Mouse (Mus musculus) heart, embryonic 13.5 days (tissue): ENCODE results near the gene Tdrd12. TPM values are rescaled to one million over a fixed set of nuclear protein-coding genes. Genes with fewer than 3 reads are reported as not detected.
"Not testable (repeated sequence)": the region's sequence is repeated elsewhere in the genome, so short reads cannot be mapped to it uniquely, and the experiment has no call there.

Source experiments
- ATAC-seq: fragments of 200-750 bp; cut with Nextera tagmentation; 2 replicates; pipeline ENCODE4 v1.8.0; 2017; ENCODE audit warnings: moderate TSS enrichment; ENCODE audit not compliant: insufficient number of reproducible peaks, low FRiP score, low TSS enrichment; ENCODE audit errors: extremely low read depth
- H3K27ac ChIP-seq: fragments of 300-500 bp; sonication (generic); replicated peaks from 2 replicates; pipeline ENCODE4 v1.5.1; 2015; ENCODE audit warnings: moderate library complexity, mild to moderate bottlenecking, inconsistent platforms
- H3K27me3 ChIP-seq: fragments of 300-500 bp; sonication (generic); replicated peaks from 2 replicates; pipeline ENCODE4 v1.6.1; 2015; ENCODE audit warnings: mild to moderate bottlenecking, inconsistent platforms
- H3K36me3 ChIP-seq: fragments of 300-500 bp; sonication (generic); 2 replicates; pipeline ENCODE4 v1.6.1; 2015; ENCODE audit warnings: mild to moderate bottlenecking, inconsistent platforms
- H3K4me1 ChIP-seq: fragments of 300-500 bp; sonication (generic); 2 replicates; pipeline ENCODE4 v1.6.1; 2015; ENCODE audit warnings: inconsistent platforms
- H3K4me2 ChIP-seq: fragments of 300-500 bp; sonication (generic); 2 replicates; pipeline ENCODE4 v1.6.1; 2015; ENCODE audit warnings: inconsistent platforms, mild to moderate bottlenecking, moderate library complexity
- H3K4me3 ChIP-seq: fragments of 300-500 bp; sonication (generic); 2 replicates; pipeline ENCODE4 v1.5.1; 2015; ENCODE audit warnings: moderate library complexity, mild to moderate bottlenecking, inconsistent platforms
- H3K9ac ChIP-seq: fragments of 300-500 bp; sonication (generic); 2 replicates; pipeline ENCODE4 v1.6.1; 2015; ENCODE audit warnings: inconsistent platforms, mild to moderate bottlenecking, moderate library complexity
- H3K9me3 ChIP-seq: fragments of 300-500 bp; sonication (generic); 2 replicates; pipeline ENCODE4 v1.6.1; 2016; ENCODE audit warnings: inconsistent platforms
- WGBS: fragments of 180-500 bp; shearing (Covaris S2); methylation state at CpG from one replicate; pipeline ENCODE4 v1.1.7; 2015; ENCODE audit warnings: mixed read lengths; 5-methylcytosine and 5-hydroxymethylcytosine counted together
- polyA plus RNA-seq: library from polyadenylated mRNA; unstranded; fragments of >200 nt; fragmentation: Nextera tagmentation; extraction: Ambion mirVana; gene quantifications from 2 replicates; pipeline ENCODE4 v1.2.1, GENCODE M21; 2015

Tdrd12 gene
- polyA plus RNA-seq: 0.88 and 0.99 TPM in 2 replicates

DNA sequence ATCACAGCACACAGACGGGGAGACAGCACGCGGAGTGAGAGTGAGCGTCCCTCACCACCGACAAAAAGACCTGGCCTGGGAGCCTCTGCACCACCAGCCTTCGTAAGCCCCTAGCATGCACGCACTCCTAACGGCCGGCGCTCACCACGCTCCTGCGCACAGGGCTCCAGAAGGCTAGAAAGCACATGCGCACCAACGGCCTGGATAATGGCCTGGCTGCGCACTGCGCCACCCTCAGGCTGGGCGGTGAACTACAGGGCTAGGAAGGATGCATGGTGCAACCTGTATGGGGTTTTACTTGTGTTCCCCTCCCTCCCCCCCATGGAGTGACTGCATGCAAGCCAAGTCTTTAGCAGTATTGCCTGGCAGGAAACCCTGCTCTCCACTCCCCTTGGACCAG is at the start of gene Tdrd12:
Gene Tdrd12, minus strand, starts transcription at position 184 of the 400 bp plus-strand sequence.
- Histone ChIP-seq H3K4me3 (no peak within 1 kb of the TSS), H3K4me1 (no peaks in the 10 kb centered on the region), H3K9ac (no peak within 1 kb of the TSS), H3K9me3 (no peaks in the 10 kb centered on the region), H3K27me3 (no peaks in the 10 kb centered on the region), H3K36me3 (no peaks in the 10 kb centered on the region), H3K27ac (no peak within 1 kb of the TSS), H3K4me2 (no peak within 1 kb of the TSS)
- WGBS: 84% methylated on average over 17 of the region's 17 CpGs
- no peak for ATAC-seq

GRCm38 (mm10) chr7:35586906-35587445 is 49.4 kb upstream of the Tdrd12 start:
- Histone ChIP-seq H3K36me3 (peaks cover 11% of the 10 kb centered on the region), H3K4me1 (peaks cover 36% of the 10 kb centered on the region), H3K9me3 (no peaks in the 10 kb centered on the region), H3K27me3 (peaks cover 32% of the 10 kb centered on the region), H3K4me2 (peak overlapping the region; percentile 96), H3K4me3 (peak overlapping the region; percentile 78), H3K27ac (no peak overlapping the region), H3K9ac (peak overlapping the region; percentile 86)
- no peak for ATAC-seq
- 19% methylated on average over 15 of the region's 15 CpGs for WGBS

GRCm38 (mm10) chr7:35586055-35586905 is 48.7 kb upstream of the Tdrd12 start, which contains the start of gene Ankrd27:
Ankrd27 (plus strand) TSS chr7:35586244.
- H3K27me3 ChIP-seq: peaks cover 37% of the 10 kb centered on the region
- H3K9ac ChIP-seq: peak within 1 kb of the TSS; percentile 86
- H3K27ac ChIP-seq: peak within 1 kb of the TSS; percentile 58
- peak within 1 kb of the TSS; percentile 78 for H3K4me3 ChIP-seq
- under 1% methylated on average over 49 of the region's 49 CpGs for WGBS
- peaks cover 36% of the 10 kb centered on the region for H3K4me1 ChIP-seq
- no peaks in the 10 kb centered on the region for H3K9me3 ChIP-seq
- 0 out of 2 replicates have a peak, but pooled peaks cover 5% of the 10 kb centered on the region for H3K36me3 ChIP-seq
- H3K4me2 ChIP-seq: peak within 1 kb of the TSS; percentile 96
- peak; percentile 92 for ATAC-seq

DNA sequence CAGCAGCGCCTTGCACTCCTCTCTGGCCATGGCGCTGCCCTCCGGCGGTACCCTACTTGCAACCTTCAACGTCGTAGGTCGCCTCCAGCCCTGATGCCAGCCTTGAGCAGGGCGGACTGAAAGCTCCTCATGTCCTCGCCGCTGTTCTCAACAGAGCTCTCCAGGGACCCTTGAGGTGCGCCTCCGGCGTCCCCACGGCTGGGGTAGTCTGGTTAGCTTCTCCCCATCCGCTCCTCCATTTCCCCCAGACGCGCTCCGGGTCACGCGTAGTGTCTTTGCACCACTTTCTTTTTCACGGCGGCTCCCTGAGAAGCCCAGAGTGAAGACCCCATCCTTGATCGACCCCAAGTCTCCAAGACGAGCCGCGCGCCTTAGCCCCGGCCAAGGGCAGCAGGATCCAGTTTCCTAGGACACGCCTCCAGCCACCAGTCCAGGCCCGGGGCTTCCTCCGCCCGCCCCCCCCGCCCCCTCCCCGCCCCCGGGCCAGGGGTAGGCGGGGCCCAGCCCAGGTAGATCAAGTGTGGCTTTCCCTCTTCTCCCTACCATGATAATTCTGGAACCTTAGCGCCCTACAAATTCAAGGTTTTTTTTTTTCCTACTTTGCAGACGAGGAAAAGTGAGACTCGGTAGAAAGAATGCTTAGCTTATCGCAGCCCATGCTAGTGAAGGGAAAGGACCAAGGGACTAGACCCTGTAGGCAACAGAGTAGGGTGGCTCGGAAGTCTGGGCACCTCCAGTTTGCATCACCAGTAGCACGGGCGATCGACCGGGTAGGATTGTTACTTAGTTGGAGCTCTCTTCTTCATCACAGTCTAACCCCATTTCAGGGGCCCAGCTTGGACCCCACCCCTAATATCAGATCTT is 47.9 kb upstream of the Tdrd12 start, which contains the start of gene Rgs9bp:
Gene Rgs9bp, minus strand, starts transcription at position 392 of the 864 bp plus-strand sequence.
- peak within 1 kb of the TSS; percentile 96 for H3K4me2 ChIP-seq
- peaks cover 36% of the 10 kb centered on the region for H3K4me1 ChIP-seq
- H3K27ac ChIP-seq: peak within 1 kb of the TSS; percentile 58
- peak; percentile 65; the same call in 1 of the 2 replicates for ATAC-seq
- H3K9ac ChIP-seq: peak within 1 kb of the TSS; percentile 86
- H3K36me3 ChIP-seq: no peaks in the 10 kb centered on the region
- H3K9me3 ChIP-seq: no peaks in the 10 kb centered on the region
- under 1% methylated on average over 45 of the region's 45 CpGs for WGBS
- peak within 1 kb of the TSS; percentile 78 for H3K4me3 ChIP-seq
- H3K27me3 ChIP-seq: peaks cover 44% of the 10 kb centered on the region

DNA sequence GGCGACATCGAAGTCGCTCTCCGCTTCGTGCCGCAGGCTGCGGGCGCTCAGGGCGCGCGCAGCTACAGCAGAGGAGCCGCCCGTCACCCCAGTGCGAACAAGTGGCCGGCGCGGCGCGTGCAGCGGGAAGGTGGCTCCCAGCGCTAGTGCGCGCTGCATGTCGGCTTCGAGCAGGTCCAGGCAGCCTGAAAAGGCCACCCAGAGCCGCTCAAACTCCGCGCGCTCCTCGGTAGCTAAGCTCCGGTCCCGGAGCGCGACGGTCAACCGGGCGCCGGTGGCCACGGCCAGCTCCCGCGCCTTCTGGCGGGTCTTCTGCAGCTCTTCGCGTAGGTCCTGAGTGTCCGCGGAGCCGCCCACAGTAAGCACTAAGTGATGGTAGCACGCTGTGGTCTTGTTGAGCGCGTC is 47.2 kb upstream of the Tdrd12 start:
- Histone ChIP-seq H3K27ac (no peak overlapping the region), H3K9me3 (no peaks in the 10 kb centered on the region), H3K4me3 (peak overlapping the region; percentile 78), H3K9ac (peak overlapping the region; percentile 76), H3K36me3 (no peaks in the 10 kb centered on the region), H3K4me1 (peaks cover 36% of the 10 kb centered on the region), H3K27me3 (peaks cover 44% of the 10 kb centered on the region), H3K4me2 (peak overlapping the region; percentile 96)
- WGBS: under 1% methylated on average over 50 of the region's 50 CpGs
- ATAC-seq: no peak

GRCm38 (mm10) chr7:35584068-35584785 is 46.7 kb upstream of the Tdrd12 start:
- Histone ChIP-seq H3K36me3 (no peaks in the 10 kb centered on the region), H3K4me3 (peak overlapping the region; percentile 78), H3K9me3 (no peaks in the 10 kb centered on the region), H3K27ac (no peak overlapping the region), H3K4me2 (peak overlapping the region; percentile 96), H3K27me3 (peaks cover 44% of the 10 kb centered on the region), H3K9ac (peak overlapping the region; percentile 76), H3K4me1 (peaks cover 36% of the 10 kb centered on the region)
- WGBS: 3% methylated on average over 36 of the region's 36 CpGs
- ATAC-seq: no peak

- Histone ChIP-seq H3K36me3 (no peaks in the 10 kb centered on the region), H3K4me1 (peaks cover 31% of the 10 kb centered on the region), H3K27me3 (peaks cover 44% of the 10 kb centered on the region), H3K9me3 (no peaks in the 10 kb centered on the region), H3K9ac (no peak overlapping the region), H3K4me2 (peak overlapping the region; percentile 96), H3K27ac (no peak overlapping the region), H3K4me3 (peak overlapping the region; percentile 78)
- WGBS: 10% methylated on average over 11 of the region's 11 CpGs
- no peak for ATAC-seq
Measured at GRCm38 (mm10) chr7:35583476-35584025, 46.0 kb upstream of the Tdrd12 start.

- WGBS: 60% methylated on average over 5 of the region's 5 CpGs
- H3K9ac ChIP-seq: no peak overlapping the region
- no peak overlapping the region for H3K4me2 ChIP-seq
- H3K27me3 ChIP-seq: peaks cover 47% of the 10 kb centered on the region
- H3K27ac ChIP-seq: no peak overlapping the region
- ATAC-seq: no peak
- H3K4me1 ChIP-seq: peaks cover 29% of the 10 kb centered on the region
- no peaks in the 10 kb centered on the region for H3K36me3 ChIP-seq
- H3K4me3 ChIP-seq: no peak overlapping the region
- no peaks in the 10 kb centered on the region for H3K9me3 ChIP-seq
Measured at GRCm38 (mm10) chr7:35582719-35583118, 45.2 kb upstream of the Tdrd12 start.

DNA sequence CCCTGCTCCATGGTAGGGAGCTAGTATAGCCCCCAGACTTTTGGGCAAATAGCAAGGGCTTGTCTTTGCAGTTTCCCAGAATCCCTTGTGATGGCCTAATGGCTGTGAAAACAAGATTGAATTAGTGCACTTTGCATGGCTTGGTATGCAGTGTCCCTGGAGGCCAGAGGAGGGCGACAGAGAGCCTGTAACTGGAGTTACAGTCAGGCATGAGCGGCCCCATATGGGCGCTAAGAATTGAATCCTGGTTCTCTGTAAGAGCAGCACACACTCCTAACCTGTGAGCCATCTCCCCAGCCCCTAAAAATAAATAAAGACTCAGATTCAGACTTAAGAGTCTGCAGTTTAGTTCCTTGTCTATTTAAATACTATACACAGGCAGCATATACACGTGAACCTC is 42.3 kb upstream of the Tdrd12 start:
- Histone ChIP-seq H3K4me2 (no peak overlapping the region), H3K27ac (no peak overlapping the region), H3K4me1 (peaks cover 18% of the 10 kb centered on the region), H3K9ac (no peak overlapping the region), H3K27me3 (peaks cover 62% of the 10 kb centered on the region), H3K36me3 (no peaks in the 10 kb centered on the region), H3K9me3 (no peaks in the 10 kb centered on the region), H3K4me3 (no peak overlapping the region)
- no peak for ATAC-seq
- WGBS: 37% methylated on average over 4 of the region's 4 CpGs

DNA sequence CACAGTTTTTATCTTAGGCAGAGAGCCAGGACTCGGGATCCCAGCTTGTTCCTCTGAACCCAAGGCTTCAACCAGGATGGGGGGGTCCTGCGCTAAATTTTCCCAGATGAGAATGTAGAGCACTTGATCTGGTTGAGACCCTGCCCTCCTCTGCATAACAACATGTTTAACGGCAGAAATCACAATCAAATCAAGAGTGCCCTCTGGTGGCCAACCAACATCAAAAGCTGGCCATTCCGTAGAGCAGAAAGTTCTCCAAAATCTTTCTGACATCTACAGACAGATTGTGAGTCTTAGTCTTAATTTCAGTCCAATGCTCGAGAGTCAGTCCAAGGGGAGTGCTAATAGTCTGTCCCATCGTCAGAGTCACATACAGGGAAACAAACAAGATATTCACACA is 33.3 kb upstream of the Tdrd12 start:
- 21% methylated on average over 6 of the region's 6 CpGs for WGBS
- not testable (repeated sequence) for H3K36me3 ChIP-seq

More for the DNA sequence above, 33.3 kb upstream of the Tdrd12 start:
- not testable (repeated sequence) for H3K9me3 ChIP-seq, H3K9ac ChIP-seq, H3K4me1 ChIP-seq, ATAC-seq, H3K4me3 ChIP-seq, H3K4me2 ChIP-seq, H3K27ac ChIP-seq
- H3K27me3 ChIP-seq: peaks cover 13% of the 10 kb centered on the region
